Mouse (Mus musculus) ES-CJ7 (cell line): Measurements from ENCODE around the gene Lce6a.

ENCODE experiments used
- DNase-seq: peaks from one replicate; pipeline ENCODE4 v3.0.0; 2011; ENCODE audit warnings: low read depth, low spot score

The Lce6a gene

GRCm38 (mm10) chr3:92621560-92621959, at the start of gene Lce6a:
TSS of gene Lce6a (minus strand) at chr3:92621660.
- no peak for DNase-seq

GRCm38 (mm10) chr3:92670215-92670614, 48.8 kb upstream of the Lce6a start, which contains the start of gene Lce1a2:
TSS of gene Lce1a2 (minus strand) at chr3:92670315.
- no peak for DNase-seq

- no peak for DNase-seq
Observed at GRCm38 (mm10) chr3:92656826-92657225, 35.4 kb upstream of the Lce6a start, which contains the start of gene Lce1b. TSS of gene Lce1b (minus strand) at chr3:92656926.

- no peak for DNase-seq
Observed at GRCm38 (mm10) chr3:92648207-92648606, 26.7 kb upstream of the Lce6a start, which contains the start of gene Lce1a1. TSS of gene Lce1a1 (minus strand) at chr3:92648307.

DNA sequence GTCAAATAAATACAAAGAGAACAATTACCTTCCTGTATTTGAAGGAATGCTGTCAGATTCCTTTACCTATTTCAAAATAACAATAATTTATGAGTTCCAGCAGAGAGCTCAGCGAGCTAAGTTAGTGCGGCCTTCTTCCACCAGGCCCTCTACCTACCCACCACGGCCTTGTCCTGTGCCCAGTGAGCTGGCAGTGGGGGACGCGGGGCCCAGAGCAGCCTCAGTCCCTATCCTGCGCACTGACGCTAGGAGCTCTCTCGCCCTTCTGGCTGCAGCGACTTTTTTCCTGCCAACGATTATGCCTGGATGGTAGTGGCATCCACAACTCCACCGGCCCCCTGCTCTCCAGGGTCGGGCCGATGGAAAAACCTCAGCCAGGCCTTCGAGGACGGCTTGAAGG, 18.4 kb upstream of the Lce6a start:
- no peak for DNase-seq

GRCm38 (mm10) chr3:92638653-92638991, 17.2 kb upstream of the Lce6a start:
- DNase-seq: no peak

DNA sequence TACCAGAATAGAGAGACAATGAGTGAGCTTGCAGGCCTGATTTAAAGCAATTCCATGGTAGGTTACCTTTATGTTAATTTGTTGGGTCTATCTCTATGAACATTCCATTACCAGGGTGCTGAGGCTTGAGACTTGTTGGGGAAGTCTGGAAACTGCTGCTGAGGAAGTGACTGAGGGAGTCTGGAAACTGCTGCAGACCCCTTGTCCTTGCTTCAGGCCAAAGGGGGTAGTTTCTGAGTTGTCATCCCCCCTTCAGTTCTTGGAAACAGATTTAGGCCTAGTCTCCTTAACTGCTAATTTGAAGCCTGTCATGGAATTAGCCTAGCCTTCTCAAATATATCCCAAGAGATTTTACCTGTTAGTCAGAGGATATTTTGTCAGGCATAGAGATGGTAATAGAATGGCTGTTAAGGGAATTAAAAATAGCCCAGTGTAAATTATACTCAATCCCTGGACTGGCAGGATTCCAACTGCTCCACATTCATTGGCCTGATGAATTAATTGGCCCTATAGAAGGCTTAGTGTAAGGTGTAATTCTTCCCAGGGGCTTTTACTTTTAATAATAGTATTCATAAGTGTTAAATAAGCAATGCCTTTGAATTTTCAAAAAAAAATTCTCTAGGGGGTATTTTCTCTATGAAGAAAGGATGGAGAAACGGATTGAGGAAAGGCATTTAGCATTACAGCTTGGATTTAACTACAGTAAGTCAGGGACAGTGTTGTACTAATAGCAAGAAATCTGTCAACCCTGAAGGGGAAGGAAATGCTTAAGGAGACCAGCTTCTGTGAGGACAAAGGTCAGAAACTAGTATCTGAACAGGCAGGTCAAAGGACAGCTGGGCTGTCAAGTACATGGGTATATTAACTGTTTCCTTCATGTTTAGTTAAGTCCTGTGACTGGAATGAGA, 16.5 kb upstream of the Lce6a start:
- DNase-seq: no peak

GRCm38 (mm10) chr3:92609804-92610203, 11.7 kb downstream of the Lce6a start:
- DNase-seq: no peak

DNA sequence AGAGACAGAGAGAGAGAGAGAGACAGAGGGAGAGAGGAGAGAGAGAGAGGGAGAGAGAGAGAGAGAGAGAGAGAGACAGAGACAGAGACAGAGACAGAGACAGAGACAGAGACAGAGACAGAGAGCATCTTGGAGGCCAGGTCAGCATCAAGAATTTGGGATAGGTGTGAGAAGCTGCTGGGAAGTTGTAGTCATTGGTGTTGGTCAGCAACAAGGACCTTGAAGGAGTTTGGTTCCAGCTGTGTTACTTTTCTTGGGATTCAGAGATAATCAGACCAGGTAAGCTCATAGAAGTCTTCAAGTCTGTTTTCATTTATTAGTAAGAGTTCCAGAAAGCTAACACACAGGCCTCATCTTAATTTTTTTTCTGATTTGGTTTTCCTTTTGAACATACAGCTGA, 14.1 kb downstream of the Lce6a start, which contains the start of gene 2210017I01Rik:
TSS of gene 2210017I01Rik (minus strand) at position 101 of the 400 bp plus-strand sequence.
- DNase-seq: no peak

GRCm38 (mm10) chr3:92602169-92602568, 19.3 kb downstream of the Lce6a start:
- DNase-seq: peak; percentile 30

GRCm38 (mm10) chr3:92600456-92600855, 21.0 kb downstream of the Lce6a start:
- no peak for DNase-seq

GRCm38 (mm10) chr3:92599973-92600372, 21.5 kb downstream of the Lce6a start:
- no peak for DNase-seq

GRCm38 (mm10) chr3:92598429-92598828, 23.0 kb downstream of the Lce6a start:
- DNase-seq: no peak

GRCm38 (mm10) chr3:92588858-92589257, 32.6 kb downstream of the Lce6a start, which contains the start of gene Smcp:
TSS of gene Smcp (minus strand) at chr3:92588997.
- no peak for DNase-seq

GRCm38 (mm10) chr3:92587190-92587589, 34.3 kb downstream of the Lce6a start:
- no peak for DNase-seq

- no peak for DNase-seq
Observed at GRCm38 (mm10) chr3:92585055-92585454, 36.4 kb downstream of the Lce6a start.

DNA sequence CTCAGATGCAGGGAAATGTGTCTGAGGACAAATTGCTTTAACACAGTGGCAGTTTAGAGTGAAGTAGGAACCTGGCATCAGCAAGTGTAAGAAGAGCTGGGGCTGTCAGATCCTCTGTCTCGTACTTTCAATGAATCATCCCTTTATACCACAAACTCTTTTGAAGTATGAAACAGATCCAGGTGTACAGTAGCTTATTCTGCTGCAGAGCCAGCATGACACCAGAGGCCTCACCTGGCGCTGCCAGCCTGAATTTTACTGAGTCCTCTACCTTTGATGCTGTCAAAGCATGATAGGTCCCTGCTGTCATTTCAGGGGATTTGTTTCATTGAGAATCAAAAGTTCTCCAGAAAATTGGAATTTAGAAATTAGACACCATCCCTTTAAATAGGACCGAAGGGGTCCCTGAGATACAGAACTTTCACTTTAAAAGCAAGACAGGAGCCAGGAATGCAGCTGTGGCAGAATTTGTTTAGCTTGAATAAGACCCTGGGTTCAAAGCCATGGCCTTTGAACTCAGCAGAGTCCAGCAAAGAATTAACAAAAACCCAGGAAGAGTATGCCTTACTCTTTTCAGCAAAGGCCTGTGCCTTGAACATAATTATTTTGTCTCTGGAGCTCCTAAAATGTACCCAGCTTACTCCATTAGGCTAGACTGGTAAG, 38.2 kb downstream of the Lce6a start:
- no peak for DNase-seq

GRCm38 (mm10) chr3:92579508-92579907, 42.0 kb downstream of the Lce6a start:
- DNase-seq: no peak

DNA sequence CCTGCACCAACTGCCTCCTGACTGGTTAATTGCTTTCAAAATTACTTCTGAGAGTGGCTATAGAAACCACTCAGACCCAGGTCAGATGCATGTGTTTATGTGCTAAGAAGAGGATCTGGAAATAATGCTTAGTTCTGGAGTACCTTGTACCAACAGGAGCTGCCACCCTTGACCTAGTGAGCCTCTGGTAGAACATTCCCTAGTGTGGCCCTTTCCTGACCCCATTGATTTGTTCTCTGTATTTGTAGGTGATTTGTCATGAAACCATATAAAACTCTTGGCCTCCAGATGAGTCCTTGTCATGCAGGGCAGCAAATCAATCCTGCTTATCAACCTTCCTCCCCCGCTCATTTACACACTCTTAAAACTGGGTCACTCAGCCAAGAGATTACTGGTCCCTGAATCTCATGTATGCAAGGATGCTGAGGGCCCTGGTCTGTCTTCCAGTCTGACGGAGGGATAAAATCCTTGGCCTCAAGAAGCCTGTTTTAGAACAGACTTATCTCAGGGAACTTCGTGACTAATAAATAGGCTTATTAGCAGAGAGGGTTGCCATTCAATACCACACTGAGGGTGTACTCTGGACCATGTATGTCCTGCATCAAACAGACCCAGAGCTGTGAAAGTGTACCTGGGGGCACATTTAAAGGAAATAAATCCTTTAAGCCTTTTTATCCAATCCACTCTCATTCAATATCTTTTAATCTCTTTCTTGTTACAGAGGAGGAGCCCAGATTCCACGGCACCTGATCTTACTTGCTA, 42.6 kb downstream of the Lce6a start:
- no peak for DNase-seq

- no peak for DNase-seq
Observed at GRCm38 (mm10) chr3:92573449-92574041, 47.9 kb downstream of the Lce6a start, which contains the start of gene Ivl. TSS of gene Ivl (minus strand) at chr3:92573735.

- DNase-seq: no peak
Observed at GRCm38 (mm10) chr3:92572514-92573155, 48.8 kb downstream of the Lce6a start.
